Mouse (Mus musculus) heart, embryonic 12.5 days (tissue): ENCODE results near the gene Olfr666. TPM values are rescaled to one million over a fixed set of nuclear protein-coding genes. Genes with fewer than 3 reads are reported as not detected.
"Not testable (repeated sequence)": the region's sequence is repeated elsewhere in the genome, so short reads cannot be mapped to it uniquely, and the experiment has no call there.

Experiments
- ATAC-seq: fragments of 200-750 bp; cut with Nextera tagmentation; 2 replicates; pipeline ENCODE4 v1.8.0; 2017; ENCODE audit warnings: moderate TSS enrichment, moderate library complexity; ENCODE audit not compliant: insufficient number of reproducible peaks, low FRiP score
- H3K27ac ChIP-seq: fragments of 300-500 bp; sonication (generic); 2 replicates; pipeline ENCODE4 v1.5.1; 2016; ENCODE audit warnings: mild to moderate bottlenecking, moderate library complexity; ENCODE audit not compliant: poor library complexity, severe bottlenecking
- H3K27me3 ChIP-seq: fragments of 300-500 bp; sonication (generic); replicated peaks from 2 replicates; pipeline ENCODE4 v1.6.1; 2016; ENCODE audit warnings: mild to moderate bottlenecking, moderate library complexity
- H3K36me3 ChIP-seq: fragments of 300-500 bp; sonication (generic); 2 replicates; pipeline ENCODE4 v1.6.1; 2016; ENCODE audit warnings: mild to moderate bottlenecking, moderate library complexity
- H3K4me1 ChIP-seq: fragments of 300-500 bp; sonication (generic); replicated peaks from 2 replicates; pipeline ENCODE4 v1.6.1; 2016; ENCODE audit warnings: mild to moderate bottlenecking
- H3K4me2 ChIP-seq: fragments of 300-500 bp; sonication (generic); 2 replicates; pipeline ENCODE4 v1.6.1; 2016; ENCODE audit warnings: mild to moderate bottlenecking, moderate library complexity
- H3K4me3 ChIP-seq: fragments of 300-500 bp; sonication (generic); 2 replicates; pipeline ENCODE4 v1.5.1; 2016; ENCODE audit warnings: mild to moderate bottlenecking
- H3K9ac ChIP-seq: fragments of 300-500 bp; sonication (generic); 2 replicates; pipeline ENCODE4 v1.6.1; 2016; ENCODE audit warnings: mild to moderate bottlenecking, moderate library complexity
- H3K9me3 ChIP-seq: fragments of 300-500 bp; sonication (generic); replicated peaks from 2 replicates; pipeline ENCODE4 v1.6.1; 2016; ENCODE audit warnings: mild to moderate bottlenecking, moderate library complexity
- WGBS: fragments of 180-500 bp; shearing (Covaris S2); methylation state at CpG from one replicate; pipeline ENCODE4 v1.1.7; 2016; 5-methylcytosine and 5-hydroxymethylcytosine counted together
- polyA plus RNA-seq: library from polyadenylated mRNA; unstranded; fragments of >200 nt; fragmentation: Nextera tagmentation; extraction: Ambion mirVana; gene quantifications from 2 replicates; pipeline ENCODE4 v1.2.1, GENCODE M21; 2016

The Olfr666 gene
- polyA plus RNA-seq, result not detected in 2 replicates

GRCm38 (mm10) chr7:104895852-104896251 lies at the start of gene Olfr666:
Gene Olfr666 (minus strand): TSS chr7:104895952.
- Histone ChIP-seq H3K4me1 (no peaks in the 10 kb centered on the region), H3K9me3 (no peaks in the 10 kb centered on the region), H3K36me3 (no peaks in the 10 kb centered on the region), H3K4me2 (no peak within 1 kb of the TSS), H3K27me3 (no peaks in the 10 kb centered on the region), H3K27ac (no peak within 1 kb of the TSS), H3K4me3 (no peak within 1 kb of the TSS), H3K9ac (no peak within 1 kb of the TSS)
- no peak for ATAC-seq
- WGBS, result 74% methylated on average over 2 of the region's 2 CpGs

DNA sequence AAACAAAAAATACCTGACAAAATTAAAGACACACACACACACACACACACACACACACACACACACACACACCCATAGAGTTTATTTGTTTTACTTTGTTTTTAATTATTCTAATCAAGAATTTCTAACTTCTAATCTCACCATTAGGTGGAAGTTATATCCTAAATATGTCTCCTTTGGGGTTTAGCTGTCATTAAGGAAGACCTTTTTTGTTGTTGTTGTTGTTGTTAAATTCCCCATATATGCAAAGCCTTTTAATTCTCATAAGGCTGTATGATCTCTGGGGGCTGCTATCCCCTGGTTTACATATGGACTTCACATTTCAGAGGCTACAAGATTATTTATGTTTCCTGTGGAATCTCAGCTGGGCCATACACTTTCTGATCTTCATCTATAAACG lies 38.2 kb upstream of the Olfr666 start, which contains the start of gene Olfr669:
Gene Olfr669, plus strand, starts transcription at position 301 of the 400 bp plus-strand sequence.
- 86% methylated on average over 1 of the region's 1 CpGs for WGBS
- ATAC-seq, result no peak
- Histone ChIP-seq H3K36me3 (no peaks in the 10 kb centered on the region), H3K27me3 (no peaks in the 10 kb centered on the region), H3K4me2 (no peak within 1 kb of the TSS), H3K9me3 (no peaks in the 10 kb centered on the region), H3K4me3 (no peak within 1 kb of the TSS), H3K9ac (no peak within 1 kb of the TSS), H3K4me1 (no peaks in the 10 kb centered on the region), H3K27ac (no peak within 1 kb of the TSS)

GRCm38 (mm10) chr7:104927957-104928356 lies 32.2 kb upstream of the Olfr666 start, which contains the start of gene Olfr668:
Gene Olfr668 (minus strand): TSS chr7:104928057.
- no peak within 1 kb of the TSS for H3K9ac ChIP-seq
- no peaks in the 10 kb centered on the region for H3K36me3 ChIP-seq
- ATAC-seq, result no peak
- no peak within 1 kb of the TSS for H3K4me3 ChIP-seq
- no peaks in the 10 kb centered on the region for H3K4me1 ChIP-seq
- H3K27ac ChIP-seq, result no peak within 1 kb of the TSS
- no peak within 1 kb of the TSS for H3K4me2 ChIP-seq
- no peaks in the 10 kb centered on the region for H3K27me3 ChIP-seq
- no peaks in the 10 kb centered on the region for H3K9me3 ChIP-seq
- WGBS, result 57% methylated on average over 1 of the region's 1 CpGs

DNA sequence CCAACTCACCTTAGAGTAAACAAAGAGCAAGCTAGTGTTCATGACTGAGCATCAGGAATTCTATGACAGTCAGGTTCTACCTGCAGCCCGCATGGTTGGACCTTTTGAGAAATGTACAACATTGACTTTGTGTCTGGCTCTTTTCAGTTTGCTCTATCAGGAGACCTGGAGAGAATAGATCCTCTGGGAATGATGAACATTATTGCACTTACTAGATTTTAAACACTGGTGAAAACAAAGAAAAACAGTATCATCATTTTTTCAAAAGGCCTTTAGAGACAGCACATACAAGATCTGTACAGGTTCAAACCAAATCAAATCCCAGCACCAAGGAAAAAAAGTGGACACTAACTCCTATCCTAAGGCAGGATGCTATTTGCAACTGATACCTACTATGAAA lies 25.6 kb upstream of the Olfr666 start, which contains the start of gene Olfr667:
Gene Olfr667, minus strand, starts transcription at position 101 of the 400 bp plus-strand sequence.
- 82% methylated on average over 1 of the region's 1 CpGs for WGBS
- no peak within 1 kb of the TSS for H3K9ac ChIP-seq
- no peak within 1 kb of the TSS for H3K27ac ChIP-seq
- no peak for ATAC-seq
- H3K4me1 ChIP-seq, result no peaks in the 10 kb centered on the region
- H3K27me3 ChIP-seq, result no peaks in the 10 kb centered on the region
- no peaks in the 10 kb centered on the region for H3K9me3 ChIP-seq
- H3K36me3 ChIP-seq, result no peaks in the 10 kb centered on the region
- no peak within 1 kb of the TSS for H3K4me2 ChIP-seq
- H3K4me3 ChIP-seq, result no peak within 1 kb of the TSS

- ATAC-seq, result no peak
- Histone ChIP-seq H3K27ac (no peak within 1 kb of the TSS), H3K4me2 (no peak within 1 kb of the TSS), H3K9me3 (no peaks in the 10 kb centered on the region), H3K4me1 (no peaks in the 10 kb centered on the region), H3K9ac (no peak within 1 kb of the TSS), H3K27me3 (no peaks in the 10 kb centered on the region), H3K4me3 (no peak within 1 kb of the TSS), H3K36me3 (no peaks in the 10 kb centered on the region)
- WGBS, result 44% methylated on average over 1 of the region's 1 CpGs
These were observed 18.0 kb downstream of the Olfr666 start, which contains the start of gene Olfr665 for GRCm38 (mm10) chr7:104877731-104878130. Gene Olfr665 (plus strand): TSS chr7:104878031.

GRCm38 (mm10) chr7:104861381-104861780 lies 34.4 kb downstream of the Olfr666 start:
- H3K4me3 ChIP-seq, result no peak overlapping the region
- H3K36me3 ChIP-seq, result no peaks in the 10 kb centered on the region
- WGBS, result 72% methylated on average over 3 of the region's 3 CpGs
- peaks cover 10% of the 10 kb centered on the region for H3K9me3 ChIP-seq
- H3K27me3 ChIP-seq, result no peaks in the 10 kb centered on the region
- H3K9ac ChIP-seq, result no peak overlapping the region
- no peaks in the 10 kb centered on the region for H3K4me1 ChIP-seq
- H3K27ac ChIP-seq, result no peak overlapping the region
- H3K4me2 ChIP-seq, result no peak overlapping the region
- ATAC-seq, result no peak

DNA sequence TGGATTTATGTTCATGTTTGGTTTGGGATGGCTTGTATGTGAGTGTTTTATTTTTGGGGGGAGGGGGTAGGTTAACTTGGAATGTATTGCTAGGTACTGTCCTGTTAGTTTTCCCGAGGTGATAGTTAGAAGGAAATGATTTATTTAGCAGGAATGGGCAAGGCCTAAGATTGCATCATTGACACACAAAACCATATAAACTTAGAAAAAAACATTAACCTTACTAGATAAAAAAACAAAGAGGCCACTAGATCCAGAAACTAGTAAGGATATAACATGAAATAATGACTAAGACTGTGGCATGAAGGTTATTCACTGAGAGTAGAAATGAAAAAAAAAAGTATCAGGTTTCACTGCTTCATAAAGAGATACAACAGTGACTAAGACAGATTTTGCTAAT lies 38.1 kb downstream of the Olfr666 start:
- Histone ChIP-seq H3K4me1 (no peaks in the 10 kb centered on the region), H3K27me3 (no peaks in the 10 kb centered on the region), H3K9ac (no peak overlapping the region), H3K9me3 (peaks cover 10% of the 10 kb centered on the region), H3K4me2 (no peak overlapping the region), H3K36me3 (no peaks in the 10 kb centered on the region), H3K27ac (no peak overlapping the region), H3K4me3 (no peak overlapping the region)
- WGBS, result 70% methylated on average over 1 of the region's 1 CpGs
- no peak for ATAC-seq

DNA sequence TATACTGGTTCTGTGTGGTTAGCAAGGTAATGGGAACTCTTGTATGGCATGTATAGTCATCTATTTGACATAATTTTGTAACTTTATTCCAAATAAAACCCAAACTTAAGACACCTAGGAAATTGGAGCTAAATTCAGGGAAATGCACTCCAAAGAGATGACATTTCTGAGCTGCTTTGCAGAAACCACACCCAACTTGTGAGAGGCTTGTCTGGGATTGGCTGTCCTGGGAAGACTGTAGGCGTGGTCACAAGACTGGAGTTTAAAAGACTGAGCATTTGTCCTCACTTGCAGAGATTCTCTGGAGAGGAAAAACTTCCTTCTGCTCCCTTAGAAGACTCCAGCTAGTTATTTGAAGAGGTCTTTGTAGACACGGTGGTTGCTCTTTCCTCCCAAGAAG lies 39.0 kb downstream of the Olfr666 start, which contains the start of gene Usp17la:
Gene Usp17la, plus strand, starts transcription at position 301 of the 400 bp plus-strand sequence.
- H3K4me1 ChIP-seq, H3K27me3 ChIP-seq, H3K4me2 ChIP-seq, H3K4me3 ChIP-seq, H3K36me3 ChIP-seq, H3K27ac ChIP-seq, H3K9ac ChIP-seq, ATAC-seq: not testable (repeated sequence)
- WGBS, result 61% methylated on average over 2 of the region's 2 CpGs
- H3K9me3 ChIP-seq, result peaks cover 10% of the 10 kb centered on the region

GRCm38 (mm10) chr7:104855248-104855750 lies 40.5 kb downstream of the Olfr666 start:
- no peaks in the 10 kb centered on the region for H3K4me1 ChIP-seq
- H3K27me3 ChIP-seq, result no peaks in the 10 kb centered on the region
- no peak overlapping the region for H3K4me3 ChIP-seq
- ATAC-seq, result no peak
- H3K9ac ChIP-seq, result no peak overlapping the region
- H3K4me2 ChIP-seq, result no peak overlapping the region
- H3K36me3 ChIP-seq, result no peaks in the 10 kb centered on the region
- no peak overlapping the region for H3K27ac ChIP-seq
- 69% methylated on average over 3 of the region's 3 CpGs for WGBS
- H3K9me3 ChIP-seq, result peaks cover 6% of the 10 kb centered on the region

DNA sequence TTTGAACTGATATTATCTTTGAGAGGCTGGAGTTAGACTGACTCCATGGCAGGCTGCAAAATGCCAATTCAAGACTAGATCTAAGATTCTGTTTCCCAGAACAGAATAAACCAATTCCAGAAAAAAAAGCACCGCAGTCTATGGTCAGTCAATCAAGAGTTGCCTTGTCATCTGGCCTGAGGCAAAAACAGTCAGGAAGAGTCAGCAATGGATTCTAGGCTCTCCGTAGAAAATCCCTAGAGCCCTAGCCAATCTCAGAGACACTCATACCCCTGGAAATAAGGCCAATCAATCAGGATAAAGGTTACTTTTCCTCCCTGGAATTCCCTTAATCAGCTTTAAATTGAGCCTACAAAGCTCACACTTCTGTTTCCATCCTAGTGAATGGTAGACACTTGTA lies 44.2 kb downstream of the Olfr666 start:
- not testable (repeated sequence) for H3K4me1 ChIP-seq, ATAC-seq, H3K9ac ChIP-seq, H3K36me3 ChIP-seq, H3K27me3 ChIP-seq, H3K9me3 ChIP-seq, H3K4me2 ChIP-seq, H3K4me3 ChIP-seq, H3K27ac ChIP-seq
- 74% methylated on average over 2 of the region's 2 CpGs for WGBS

DNA sequence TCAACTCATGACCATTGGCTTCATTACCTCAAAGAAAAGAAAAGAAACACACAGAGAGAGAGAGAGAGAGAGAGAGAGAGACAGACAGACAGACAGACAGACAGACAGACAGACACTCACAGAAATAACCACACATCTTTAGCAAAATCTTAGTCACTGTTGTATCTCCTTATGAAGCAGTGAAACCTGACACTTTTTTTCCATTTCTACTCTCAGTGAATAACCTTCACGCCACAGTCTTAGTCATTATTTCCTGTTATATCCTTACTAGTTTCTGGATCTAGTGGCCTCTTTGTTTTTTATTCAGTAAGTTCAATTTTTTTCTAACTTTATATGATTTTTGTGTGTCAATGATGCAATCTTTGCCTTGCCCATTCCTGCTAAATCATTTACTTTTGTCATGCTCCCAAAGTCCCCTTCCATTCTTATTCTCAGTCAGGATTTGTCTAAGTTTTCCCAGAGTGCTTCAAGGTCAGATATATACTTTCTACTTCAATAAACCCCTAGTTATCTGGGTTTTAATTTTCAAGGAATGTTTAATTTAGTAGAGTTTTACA lies 51.9 kb downstream of the Olfr666 start:
- Histone ChIP-seq H3K9ac (no peak overlapping the region), H3K4me3 (no peak overlapping the region), H3K36me3 (no peaks in the 10 kb centered on the region), H3K27ac (no peak overlapping the region), H3K27me3 (no peaks in the 10 kb centered on the region), H3K4me2 (no peak overlapping the region), H3K9me3 (no peaks in the 10 kb centered on the region), H3K4me1 (no peaks in the 10 kb centered on the region)
- WGBS, result 68% methylated on average over 1 of the region's 1 CpGs
- ATAC-seq, result no peak

GRCm38 (mm10) chr7:104842503-104842902 lies 53.2 kb downstream of the Olfr666 start, which contains the start of gene Usp17lb:
Gene Usp17lb (minus strand): TSS chr7:104842603.
- H3K9ac ChIP-seq, result no peak within 1 kb of the TSS
- no peak within 1 kb of the TSS for H3K4me2 ChIP-seq
- H3K27me3 ChIP-seq, result no peaks in the 10 kb centered on the region
- ATAC-seq, result no peak
- WGBS, result 57% methylated on average over 1 of the region's 1 CpGs
- H3K4me3 ChIP-seq, result no peak within 1 kb of the TSS
- no peaks in the 10 kb centered on the region for H3K9me3 ChIP-seq
- H3K36me3 ChIP-seq, result no peaks in the 10 kb centered on the region
- no peak within 1 kb of the TSS for H3K27ac ChIP-seq
- H3K4me1 ChIP-seq, result no peaks in the 10 kb centered on the region
